Mouse (Mus musculus) large intestine, adult 2 months (tissue): ENCODE data around the gene Npas3. TPM values are rescaled to one million over a fixed set of nuclear protein-coding genes. Genes with fewer than 3 reads are reported as not detected.

ENCODE experiments used
- DNase-seq: peaks from one replicate; pipeline ENCODE4 v3.0.0-alpha.2; 2012; ENCODE audit warnings: low read depth, low spot score
- WGBS: fragments of 180-500 bp; shearing (Covaris S2); methylation state at CpG from one replicate; pipeline ENCODE4 v1.1.7; 2018; 5-methylcytosine and 5-hydroxymethylcytosine counted together
- polyA plus RNA-seq: library from polyadenylated mRNA; depleted of rRNA; stranded (reverse); fragments of >200 nt; gene quantifications from 2 replicates; pipeline ENCODE4 v1.2.3, GENCODE M21; 2012

Gene Npas3
- polyA plus RNA-seq, 1 experiment = 0.04 TPM

DNA sequence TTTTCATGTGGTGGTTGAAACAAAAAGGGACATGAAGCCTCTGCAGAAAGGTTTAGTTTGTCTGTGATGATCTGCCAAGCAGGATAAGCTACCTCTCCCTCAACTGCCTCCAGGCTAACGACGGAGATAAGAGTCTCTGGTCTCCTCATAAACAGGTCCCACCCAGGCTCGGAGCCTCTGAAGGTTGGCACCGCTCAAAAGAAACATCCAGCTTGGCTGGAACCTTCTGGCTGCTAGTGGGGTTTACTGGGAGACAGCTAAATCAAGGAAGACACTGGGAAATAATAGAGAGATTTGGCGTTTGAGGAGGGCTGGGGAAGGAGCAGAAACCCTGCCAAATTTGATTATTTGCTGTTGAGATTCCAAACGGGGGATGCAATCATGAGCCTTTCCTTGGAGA lies 584.1 kb downstream of the Npas3 start:
- 20% methylated on average over 6 of the region's 6 CpGs for WGBS
- DNase-seq = no peak

DNA sequence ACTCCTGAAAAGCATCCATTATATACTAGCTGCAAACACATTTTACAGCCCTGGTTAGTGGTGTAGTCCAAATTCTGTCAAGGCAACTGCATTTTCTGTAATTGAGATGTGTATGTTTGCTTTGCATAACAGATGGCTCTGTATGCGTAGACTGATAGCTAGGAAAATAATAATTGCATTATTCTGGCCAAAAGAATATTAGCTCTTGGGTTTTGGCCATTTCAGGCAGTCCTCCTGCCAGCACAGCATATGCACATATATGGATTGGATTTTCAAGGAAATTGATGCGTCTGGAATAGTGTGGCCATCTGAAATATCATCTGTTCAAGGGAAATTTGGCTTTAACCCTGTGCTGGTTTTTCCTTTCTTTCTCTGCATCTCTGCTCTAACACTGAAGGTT lies 584.9 kb downstream of the Npas3 start:
- DNase-seq = no peak
- WGBS = 78% methylated on average over 2 of the region's 2 CpGs

DNA sequence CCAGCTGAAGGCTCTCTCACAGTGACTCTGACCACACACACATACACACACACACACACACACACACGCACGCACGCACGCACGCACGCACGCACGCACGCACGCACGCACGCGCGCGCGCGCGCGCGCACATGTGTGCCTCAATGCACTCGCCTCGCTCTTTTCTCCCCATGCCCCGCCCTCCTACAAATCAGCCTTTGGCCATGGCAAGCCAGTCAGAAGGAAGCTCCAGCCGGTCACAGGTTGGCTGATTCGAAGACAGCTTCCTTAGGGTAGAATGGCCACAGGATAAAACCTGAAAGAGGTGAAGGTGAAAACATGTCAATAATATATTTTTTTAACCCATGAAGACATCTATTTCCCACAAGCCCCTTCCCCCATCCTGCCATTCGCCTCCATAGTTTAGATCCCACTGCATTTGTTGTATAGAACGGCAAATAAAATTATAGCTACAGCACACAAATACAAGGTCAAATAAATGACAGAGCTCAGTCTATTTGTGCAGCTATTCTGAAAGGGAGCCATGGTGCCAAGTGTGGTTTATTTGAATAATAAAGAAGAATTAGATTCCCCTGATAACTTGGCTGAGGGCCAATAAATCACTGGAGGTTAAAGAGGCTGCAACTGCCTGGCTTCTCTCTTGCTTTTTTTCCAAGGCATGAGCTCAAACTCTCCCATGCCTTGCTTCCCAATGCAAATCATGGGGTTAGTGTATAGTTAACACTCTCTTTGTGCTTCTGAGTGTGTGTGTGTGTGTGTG lies 587.7 kb downstream of the Npas3 start:
- 82% methylated on average over 27 of the region's 27 CpGs for WGBS
- DNase-seq = no peak

DNA sequence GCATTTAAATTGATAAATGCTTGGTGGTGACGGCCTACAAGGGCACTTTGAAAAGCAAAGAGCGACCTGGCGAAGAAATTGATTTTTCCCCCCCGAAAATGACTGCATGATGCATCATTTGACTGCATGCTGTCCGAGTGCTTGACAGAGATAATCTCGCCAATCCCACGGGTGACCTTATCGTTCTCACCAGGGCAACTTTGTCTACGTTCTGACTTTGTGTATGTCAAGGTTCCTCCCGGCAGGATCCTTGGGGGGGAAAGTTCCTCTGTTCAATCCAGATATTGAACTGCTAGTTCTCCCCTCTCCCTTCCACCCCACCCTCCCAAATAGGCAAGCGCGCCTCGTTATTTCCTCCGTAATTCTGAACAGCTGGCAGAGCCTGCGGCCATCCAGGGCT lies 588.9 kb downstream of the Npas3 start:
- 94% methylated on average over 15 of the region's 15 CpGs for WGBS
- no peak for DNase-seq

DNA sequence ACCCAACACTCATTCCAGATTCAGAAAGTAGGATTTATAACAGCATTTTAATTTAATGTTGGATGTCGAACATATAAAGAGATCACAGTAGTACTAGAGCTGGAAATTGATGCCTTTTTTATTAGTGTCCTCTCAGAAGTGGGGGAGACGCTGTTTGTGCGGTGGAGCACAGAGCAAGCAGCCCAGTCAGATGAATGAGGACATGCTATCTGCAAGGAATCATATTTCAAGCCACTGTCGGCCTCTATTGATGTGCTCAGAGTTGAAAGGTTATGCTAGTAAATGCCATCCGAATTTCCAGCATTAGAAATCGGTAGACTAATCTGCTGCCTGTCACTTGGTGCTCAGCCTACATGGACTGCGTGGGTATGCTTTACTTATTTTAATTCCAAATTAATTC lies 590.1 kb downstream of the Npas3 start:
- 60% methylated on average over 7 of the region's 7 CpGs for WGBS
- no peak for DNase-seq

DNA sequence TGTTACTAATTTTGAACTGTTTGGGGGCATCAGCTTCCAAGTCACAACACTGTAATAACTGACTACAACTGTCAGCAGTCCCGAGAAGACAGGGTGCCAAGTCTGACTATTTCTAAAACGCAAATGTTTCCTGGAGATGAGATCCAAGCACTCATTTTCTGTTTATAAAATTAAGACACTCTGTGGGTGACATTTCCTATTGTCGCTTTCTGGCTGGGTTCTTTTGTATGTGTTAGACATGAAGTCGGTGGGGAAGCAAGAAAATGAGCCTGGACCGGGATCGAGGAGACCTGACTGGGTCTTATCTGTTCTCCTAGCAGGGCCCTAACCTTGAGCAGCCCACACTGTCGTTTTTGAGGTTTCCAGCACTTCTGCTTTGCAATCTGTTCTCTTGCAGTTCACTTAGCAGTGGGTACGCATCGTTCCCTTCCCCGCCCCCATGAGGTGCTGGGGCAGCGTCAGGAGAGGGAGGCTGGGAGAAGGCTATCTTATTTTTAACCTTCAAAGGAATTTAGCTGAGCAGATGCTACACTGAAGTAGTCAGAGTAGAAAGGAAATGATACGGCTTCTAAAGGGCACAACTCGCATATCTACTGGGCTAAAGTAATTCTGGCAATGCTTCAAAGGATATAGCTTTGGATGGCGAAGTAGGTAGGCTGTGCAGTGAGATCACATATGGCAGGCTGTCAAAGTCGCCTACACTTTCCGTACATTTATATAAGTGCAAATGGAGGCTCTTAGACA lies 593.6 kb downstream of the Npas3 start:
- DNase-seq = no peak
- 46% methylated on average over 16 of the region's 16 CpGs for WGBS

DNA sequence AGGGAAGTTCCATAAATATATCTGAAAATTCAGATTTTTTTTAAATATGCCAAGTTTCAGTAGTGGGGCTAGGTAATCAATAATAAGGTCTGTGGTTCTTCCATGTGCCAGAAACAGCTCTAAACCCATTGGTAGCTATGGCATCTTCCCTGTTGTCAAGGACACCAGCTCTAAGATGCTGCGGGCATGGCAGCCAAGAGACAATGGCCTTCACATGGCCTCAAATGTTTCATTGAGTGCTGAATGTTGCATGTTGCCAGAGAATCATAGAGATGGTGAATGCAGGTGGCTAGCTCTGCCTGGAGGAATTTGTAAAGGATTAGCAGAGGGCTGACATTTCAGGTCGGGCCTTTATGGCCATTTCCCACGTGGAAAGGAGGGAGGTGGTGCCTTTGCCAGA lies 595.1 kb downstream of the Npas3 start:
- WGBS = 56% methylated on average over 3 of the region's 3 CpGs

DNA sequence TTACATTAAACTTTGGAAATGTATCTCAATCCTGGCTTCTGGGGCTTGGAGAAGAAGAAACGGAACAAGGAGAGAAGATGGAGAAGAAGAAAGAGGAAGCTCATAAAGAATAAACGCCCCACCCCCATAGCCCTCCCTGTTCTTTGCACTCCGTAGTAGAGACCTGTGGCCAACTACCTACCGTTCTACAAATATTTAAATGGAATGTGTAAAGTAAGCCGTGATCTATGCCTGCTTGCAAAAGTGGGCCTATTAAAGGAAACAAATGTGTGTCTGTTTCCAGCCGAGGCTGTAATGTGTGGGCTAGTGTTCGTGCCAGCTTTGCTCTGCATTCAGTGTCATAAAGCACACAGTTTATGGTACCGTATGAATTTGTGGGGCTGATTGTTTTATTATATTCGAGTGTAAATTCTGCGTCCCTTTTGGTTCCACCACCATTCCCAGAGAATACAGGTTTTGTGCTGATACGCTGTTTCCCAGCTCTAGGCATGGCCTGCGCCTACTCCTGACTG lies 597.7 kb downstream of the Npas3 start:
- WGBS = 19% methylated on average over 12 of the region's 12 CpGs
- peak; percentile 37 for DNase-seq

More for the DNA sequence above, 595.1 kb downstream of the Npas3 start:
- no peak for DNase-seq

DNA sequence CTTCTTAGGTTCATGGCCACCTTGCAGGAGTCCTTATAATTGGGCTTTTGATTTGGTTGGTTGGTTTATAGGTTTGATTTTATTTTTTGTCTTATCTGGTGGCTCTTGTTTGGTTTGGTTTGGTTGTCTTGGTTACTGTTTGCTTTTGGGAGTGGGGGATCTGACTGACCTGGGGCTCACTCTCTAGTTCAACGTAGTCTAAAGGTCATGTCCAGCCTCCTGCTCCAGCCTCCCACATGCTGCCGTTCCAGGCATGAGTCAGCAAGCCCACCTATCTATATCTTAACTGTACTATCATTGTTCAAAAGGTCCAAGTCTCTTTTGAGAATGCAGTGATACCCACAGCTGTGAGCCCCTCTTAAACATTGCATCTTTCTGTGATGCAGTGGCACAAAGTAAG lies 600.8 kb downstream of the Npas3 start:
- WGBS = 53% methylated on average over 2 of the region's 2 CpGs
- DNase-seq = no peak

DNA sequence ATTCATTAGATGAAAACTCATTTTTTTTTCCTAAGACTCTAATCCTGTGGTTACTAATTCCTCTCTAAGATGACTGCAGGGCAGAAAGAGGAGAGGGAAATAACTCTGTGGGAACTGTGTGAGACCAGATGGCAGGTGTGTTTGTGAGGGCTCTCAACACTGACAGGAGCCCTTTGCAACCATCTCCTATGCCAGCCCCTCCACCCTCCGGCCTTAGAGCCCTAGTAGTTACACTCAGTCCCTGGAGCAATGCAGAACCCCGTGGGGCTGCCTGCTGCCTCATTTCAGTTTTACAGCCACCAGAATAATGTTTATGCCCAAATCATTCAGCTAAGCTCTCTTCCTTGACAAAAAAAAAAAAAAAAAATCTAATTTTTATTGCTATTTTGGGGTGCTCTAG lies 604.0 kb downstream of the Npas3 start:
- DNase-seq = no peak
- WGBS = 62% methylated on average over 2 of the region's 2 CpGs

DNA sequence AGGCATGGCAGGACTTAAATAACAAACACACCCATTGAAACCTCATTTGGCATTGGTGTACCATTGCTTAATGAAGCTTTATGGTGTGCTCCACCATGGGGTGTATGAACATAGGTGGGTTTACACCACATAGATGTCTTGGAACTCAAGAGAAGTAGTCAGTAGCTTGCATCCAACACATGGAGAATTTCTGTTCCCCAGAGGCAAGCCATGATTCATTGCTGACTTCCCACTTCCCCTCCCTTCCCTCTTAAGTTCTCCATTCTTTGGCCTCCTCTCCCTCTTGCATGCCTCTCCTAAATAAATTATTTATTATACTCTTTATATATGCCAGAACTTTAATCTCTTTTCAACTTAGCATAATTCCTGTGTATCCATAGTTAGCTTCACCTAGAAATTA lies 611.7 kb downstream of the Npas3 start:
- no peak for DNase-seq

DNA sequence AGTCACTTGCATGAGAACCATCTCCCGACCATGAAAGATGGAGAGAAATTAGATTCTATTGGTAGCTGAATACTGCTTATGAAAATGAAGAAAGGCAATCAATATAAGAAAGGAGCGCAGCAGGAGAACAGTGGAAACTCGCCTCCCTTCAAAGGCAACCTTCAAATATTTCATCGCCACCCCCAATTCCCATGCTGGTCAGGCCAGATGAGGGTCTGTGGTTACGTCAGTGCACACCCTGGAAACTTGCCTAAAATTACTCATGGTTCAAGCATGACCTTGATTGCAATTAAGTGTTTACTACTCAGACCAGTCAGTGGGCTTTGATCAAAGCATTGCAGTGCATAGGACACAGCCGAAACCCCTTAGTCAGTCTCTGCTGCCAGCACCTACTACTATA lies 613.8 kb downstream of the Npas3 start:
- 92% methylated on average over 6 of the region's 6 CpGs for whole genome bisulfite sequencing

DNA sequence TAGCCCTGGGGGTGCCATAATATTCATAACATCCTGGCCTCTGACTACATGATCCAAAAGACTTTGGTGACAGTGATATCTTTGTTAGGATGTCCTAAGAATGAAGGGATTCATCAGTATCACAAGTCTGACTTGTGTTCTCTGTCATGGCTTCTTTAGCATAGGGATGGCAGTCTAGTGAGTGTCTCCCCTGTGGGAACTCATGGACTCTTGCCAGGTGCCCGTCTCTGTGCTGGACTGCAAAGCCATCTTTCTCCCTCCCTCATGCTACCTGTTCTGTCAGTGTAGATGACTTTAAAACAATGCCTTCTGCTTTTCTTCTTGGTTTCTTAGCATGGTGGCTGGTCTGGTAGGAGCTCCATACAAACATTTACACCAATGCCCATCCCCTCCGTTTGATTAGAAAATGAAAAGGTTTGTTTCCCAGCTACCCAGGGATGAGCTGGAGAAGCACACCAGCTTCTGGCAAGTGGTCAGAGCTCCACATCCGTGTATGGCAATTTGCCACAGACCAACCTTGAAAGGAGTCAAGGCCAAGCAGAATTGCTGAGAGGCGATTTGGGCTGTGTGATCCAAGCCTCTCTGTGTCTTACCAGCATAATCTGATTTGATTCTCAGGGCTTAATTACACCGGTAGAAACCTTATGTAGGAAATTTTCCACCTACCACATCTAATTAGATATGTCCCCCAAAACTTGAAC lies 616.1 kb downstream of the Npas3 start:
- 70% methylated on average over 5 of the region's 5 CpGs for WGBS
- DNase-seq = no peak

More for the DNA sequence above, 613.8 kb downstream of the Npas3 start:
- DNase-seq = no peak

DNA sequence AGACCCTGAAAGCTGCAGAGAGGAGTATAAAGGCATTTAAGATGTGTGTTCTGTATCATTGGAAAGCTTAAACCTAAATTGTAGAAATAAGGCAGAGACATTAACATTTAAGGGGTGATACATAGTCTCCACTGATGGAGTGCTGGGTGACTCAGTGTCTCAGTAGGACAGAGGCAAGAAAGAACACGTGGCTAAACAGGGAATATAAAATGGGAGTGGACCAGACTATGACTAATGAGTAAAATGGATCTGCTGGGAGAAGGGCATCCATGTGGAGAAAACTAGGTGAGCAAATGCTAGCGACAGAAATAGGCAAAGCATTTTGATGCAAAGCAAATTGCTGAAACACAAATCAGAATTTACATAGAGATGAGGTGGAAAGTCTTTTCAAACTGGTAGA lies 617.2 kb downstream of the Npas3 start:
- DNase-seq = no peak
- 54% methylated on average over 2 of the region's 2 CpGs for WGBS

DNA sequence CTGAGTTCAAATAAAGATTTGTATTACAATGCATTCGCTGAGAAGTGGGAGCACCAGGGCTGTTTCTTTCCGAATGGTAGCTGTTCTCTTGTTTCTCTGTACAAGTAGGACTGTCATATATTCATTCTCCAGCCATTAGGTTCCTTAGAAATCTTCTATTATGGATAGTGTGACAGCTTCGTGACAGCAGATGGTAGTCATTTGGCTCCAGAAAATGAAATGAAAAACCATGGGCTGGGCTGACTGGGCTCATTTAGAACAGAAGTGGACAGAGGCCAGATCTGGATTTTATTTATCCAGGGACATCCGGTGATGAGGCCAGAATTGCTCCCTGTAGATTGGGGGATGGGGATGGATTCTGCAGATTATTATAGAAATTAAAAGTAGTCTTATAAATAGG lies 621.5 kb downstream of the Npas3 start:
- WGBS = 71% methylated on average over 4 of the region's 4 CpGs
- no peak for DNase-seq

DNA sequence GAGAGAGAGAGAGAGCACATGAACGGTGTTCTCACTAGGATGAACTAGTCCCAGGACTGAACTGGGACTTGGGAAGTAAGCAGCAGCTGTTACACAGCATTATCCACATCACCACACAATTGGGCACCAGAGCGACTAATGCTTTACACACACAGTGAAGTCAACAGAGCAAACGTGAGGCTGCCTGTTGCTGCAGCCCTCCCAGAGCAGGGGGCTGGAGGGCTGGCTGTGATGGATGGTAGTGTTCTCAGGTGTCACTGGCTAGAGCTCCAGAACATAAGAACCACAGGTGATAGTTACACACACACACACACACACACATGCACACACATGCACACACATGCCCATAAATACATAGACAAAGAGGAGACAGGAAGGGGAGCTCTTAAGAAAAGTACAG lies 626.7 kb downstream of the Npas3 start:
- WGBS = 76% methylated on average over 3 of the region's 3 CpGs
- no peak for DNase-seq

DNA sequence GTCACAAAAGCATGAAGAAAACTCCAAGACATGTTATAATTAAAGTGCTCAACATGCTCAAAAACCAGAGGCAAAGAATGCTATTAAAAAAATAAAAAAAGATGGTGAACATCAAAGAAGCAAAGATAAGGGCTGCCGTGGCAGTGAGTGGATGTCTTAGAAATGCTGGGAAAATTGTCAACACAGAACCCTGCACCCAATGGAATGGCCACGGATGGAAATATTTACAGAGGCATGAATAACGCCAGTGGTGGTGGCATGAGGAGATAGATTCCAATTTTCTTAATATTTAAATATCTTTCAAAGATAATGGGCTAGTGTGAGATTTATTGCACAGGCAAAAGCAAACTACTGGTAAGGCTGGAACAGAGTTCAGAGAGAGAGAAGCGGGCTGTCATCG lies 628.2 kb downstream of the Npas3 start:
- 64% methylated on average over 5 of the region's 5 CpGs for WGBS
- no peak for DNase-seq

DNA sequence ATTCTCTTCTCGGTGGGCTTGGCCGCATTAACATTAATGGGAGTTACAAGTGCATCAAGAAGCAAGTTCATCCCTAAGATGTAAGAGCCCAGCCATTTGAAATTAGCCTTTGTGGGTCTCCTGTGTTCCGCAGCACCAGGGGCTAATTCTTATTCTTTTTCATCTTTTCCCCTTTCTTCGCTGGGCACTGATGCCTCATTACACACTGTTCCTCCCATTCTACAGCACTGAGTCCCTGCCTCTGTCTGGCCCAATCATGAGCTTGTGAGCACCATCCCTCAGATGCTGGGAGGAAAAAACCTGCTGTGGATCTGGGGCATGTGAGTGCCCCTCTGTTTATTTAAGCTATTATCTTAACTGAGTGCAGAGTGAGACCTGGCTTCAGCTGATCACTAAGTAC lies 633.2 kb downstream of the Npas3 start:
- 95% methylated on average over 4 of the region's 4 CpGs for WGBS
- no peak for DNase-seq

DNA sequence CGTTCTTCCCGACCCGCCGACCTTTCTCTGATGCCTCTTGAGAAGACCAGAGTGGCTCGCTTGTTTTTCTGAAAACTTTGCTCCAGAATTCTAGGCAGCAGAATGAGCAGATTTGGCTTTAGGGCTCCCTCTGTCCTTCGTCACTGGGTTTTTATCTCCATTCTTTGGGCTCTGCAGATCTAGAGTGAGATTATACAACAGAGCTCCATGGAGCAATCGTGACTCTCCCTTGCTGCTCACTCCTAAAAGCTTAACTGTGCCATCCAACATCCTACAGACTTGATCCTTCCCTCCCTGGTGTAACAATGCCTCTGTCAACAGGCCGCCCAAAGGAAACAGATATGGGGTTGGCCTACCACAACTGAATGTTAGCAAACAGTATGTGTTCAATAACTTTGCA lies 634.4 kb downstream of the Npas3 start:
- 80% methylated on average over 8 of the region's 8 CpGs for WGBS
- DNase-seq = no peak

DNA sequence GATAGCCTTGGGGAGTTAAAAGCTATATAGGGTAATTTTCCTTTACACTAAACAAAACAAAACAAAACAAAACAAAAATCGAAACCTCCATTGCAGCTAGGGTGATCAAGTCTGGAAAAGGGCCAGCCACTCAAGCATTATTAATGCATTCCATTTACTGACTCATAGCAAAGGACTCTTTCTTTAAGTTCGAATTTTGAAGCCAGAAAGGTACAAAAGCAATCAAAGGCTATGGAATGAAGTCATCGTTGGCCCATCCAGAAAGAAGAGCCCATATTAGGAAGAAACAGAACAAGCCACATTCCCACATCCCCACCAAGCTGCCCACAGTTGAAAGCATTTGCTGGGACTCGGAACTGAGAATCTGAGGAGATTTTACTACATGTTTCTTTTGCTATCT lies 640.1 kb downstream of the Npas3 start:
- no peak for DNase-seq
- WGBS = 63% methylated on average over 4 of the region's 4 CpGs

DNA sequence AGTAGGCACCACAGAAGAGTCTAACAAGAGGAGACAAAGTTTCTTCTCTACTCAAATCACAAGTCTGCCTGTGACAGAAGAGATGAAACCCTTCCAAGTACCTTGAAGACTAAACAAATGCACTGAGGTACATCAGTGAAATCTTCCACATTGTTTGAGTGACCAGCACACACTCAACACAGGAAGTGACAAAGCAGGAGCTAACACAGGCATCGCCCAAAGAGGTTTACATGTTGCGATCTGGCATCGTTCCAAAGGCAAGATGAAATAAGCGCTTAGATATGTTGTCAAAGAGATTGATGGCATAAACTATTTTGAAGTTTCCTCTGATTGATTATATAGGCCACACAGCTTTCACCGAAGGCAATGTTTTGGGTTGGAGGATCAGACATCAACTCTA lies 647.4 kb downstream of the Npas3 start:
- DNase-seq = no peak
- WGBS = 78% methylated on average over 5 of the region's 5 CpGs
